Mouse (Mus musculus): ENCODE results near the gene Sec24d.

The Sec24d gene

DNA sequence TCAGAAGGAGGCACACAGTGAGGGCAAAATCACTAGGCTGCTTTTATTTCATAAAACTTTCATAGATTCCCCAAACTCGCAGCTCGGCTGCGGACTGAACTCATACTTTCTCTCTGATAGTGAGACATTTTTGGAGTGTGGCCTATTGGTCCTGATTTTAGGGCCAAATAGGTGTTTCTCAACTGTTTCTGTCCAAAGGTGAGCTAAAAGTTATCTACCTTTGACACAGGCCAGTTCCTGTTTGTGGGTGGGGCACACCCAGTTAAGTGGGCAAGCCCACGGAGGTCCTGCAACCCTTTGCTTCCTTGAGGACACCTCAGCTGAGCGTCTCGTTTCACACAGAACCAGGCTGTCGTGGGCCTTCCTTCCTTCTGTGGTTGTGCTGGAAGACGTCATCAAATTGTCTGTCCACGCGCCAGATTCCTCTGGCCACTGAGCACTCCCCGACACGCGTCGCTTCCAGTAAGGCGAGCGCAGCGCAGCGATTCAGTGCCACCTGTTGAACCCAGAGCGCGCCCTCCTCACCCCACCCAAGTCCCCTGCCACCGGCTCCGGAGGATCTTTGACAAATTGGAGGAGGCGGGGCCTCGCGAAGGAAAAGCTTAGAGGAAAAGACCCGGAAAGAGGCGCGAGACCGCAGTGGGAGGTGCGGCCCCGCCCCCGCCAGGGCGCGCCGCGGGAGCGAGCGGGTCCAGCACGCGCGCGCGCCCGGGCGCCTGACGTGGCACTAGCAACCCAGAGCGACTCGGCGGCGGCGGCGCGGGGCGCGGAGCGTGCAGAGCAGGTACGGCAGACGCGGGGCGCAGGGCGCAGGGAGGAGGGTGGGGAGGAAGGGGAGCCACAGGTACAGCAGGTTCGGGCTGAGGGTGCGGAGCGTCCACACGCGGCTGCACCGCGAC is at the start of gene Sec24d:
Gene Sec24d, plus strand, starts transcription at position 703 of the 899 bp plus-strand sequence.
- DNase-seq: peak; percentile 85

DNA sequence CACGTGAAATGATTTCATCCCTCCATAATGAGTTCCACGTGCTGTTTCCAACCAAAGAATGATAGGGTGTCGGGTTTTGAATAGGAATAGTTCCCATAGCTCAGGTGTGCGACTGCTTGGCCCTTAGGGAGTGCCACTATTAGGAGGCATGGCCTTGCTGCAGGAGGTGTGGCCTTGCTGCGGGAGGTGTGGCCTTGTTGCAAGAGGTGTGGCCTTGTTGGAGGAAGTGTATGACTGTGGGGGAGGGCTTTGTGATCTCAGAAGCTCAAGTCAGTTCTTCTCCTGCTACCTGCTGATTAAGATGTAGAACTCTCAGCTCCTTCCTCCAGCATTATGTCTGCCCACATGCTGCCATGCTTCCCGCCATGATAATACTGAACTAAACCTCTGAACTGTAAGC is 48.6 kb upstream of the Sec24d start:
- no peak for DNase-seq

DNA sequence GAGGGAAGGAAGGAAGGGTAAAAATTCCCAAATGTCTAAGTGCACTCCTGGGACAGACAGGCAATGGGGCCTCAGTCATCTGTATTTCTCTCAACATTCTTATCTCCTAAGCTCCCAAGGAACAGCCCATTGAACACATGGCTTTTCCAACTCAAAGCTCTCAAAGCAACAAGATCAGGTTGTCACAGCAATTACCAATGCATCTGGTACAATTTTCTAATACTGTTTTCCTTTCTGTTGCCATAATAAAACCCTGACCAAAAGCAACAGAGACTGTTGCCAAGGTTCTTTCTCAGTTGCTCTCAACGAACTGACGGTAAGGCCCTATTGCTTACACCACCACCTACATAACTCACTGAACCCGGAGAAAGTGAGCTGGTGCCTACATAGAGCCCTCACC is 40.0 kb upstream of the Sec24d start:
- no peak for DNase-seq

DNA sequence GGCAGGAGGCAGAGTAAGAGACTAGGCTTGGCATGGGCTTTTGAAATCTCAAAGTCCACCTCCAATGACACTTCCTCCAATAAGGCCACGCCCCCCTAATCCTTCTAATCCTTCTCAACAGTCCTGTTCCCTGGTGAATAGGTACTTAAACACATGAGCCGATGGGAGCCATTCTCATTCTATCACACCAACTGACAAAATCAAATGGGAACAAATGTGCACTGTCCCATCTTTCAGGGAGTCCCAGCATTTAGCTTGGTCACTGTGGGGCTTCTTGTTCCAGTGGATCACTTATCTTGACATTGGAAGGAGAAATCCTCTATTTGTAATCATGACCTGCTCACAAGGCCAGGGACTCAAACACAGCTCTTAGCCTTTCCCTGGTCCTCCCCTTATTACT is 35.6 kb upstream of the Sec24d start:
- DNase-seq: no peak

DNA sequence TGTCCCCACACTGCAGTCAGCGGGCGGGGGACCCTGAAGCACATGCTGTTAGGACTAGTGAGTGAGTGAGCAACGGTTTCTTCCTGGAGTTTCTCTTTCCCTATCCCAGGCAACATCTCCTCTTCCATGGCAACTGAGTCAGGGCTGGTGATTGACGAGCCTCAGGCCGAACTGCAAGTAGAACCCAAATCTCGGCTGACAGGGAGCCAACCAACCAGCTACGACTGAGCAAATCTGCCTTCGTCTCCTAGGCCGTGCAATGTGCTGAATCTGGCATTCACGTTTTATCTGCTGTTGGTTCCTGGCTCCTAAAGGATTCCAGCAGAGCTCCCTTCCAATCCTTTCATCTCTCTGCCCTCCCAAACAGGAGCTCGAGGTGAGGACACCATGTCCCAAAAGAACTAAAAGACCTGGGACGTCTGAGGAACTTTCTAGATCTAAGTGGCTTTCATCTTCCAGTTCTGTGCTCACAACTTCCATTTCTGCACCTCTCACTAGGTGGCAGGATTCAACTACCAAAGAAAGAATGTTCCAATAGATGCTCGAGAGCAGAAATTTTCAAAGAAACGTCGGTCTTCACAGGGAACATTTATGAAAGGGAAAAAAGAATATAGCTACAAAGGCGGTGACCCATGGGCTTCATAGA is 32.9 kb upstream of the Sec24d start:
- DNase-seq: peak; percentile 59

DNA sequence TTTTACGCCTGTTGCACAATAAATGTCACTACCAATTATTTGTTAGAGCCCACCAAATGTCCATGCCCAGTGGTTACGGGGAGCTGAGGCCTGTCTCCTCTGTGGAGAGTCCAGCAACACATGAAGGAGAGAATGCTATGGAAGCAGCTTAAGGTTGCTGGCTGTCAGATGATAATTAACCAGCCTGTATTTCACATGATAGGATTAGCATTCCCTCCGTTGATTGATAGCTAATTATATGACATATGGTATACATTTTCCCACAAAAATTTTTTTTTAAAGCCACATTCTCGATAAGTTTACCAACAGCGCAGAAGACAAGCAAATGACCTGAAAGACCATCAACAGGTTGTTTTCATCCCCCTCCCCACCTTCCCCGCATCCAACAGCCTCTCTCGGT is 31.8 kb upstream of the Sec24d start:
- DNase-seq: no peak

DNA sequence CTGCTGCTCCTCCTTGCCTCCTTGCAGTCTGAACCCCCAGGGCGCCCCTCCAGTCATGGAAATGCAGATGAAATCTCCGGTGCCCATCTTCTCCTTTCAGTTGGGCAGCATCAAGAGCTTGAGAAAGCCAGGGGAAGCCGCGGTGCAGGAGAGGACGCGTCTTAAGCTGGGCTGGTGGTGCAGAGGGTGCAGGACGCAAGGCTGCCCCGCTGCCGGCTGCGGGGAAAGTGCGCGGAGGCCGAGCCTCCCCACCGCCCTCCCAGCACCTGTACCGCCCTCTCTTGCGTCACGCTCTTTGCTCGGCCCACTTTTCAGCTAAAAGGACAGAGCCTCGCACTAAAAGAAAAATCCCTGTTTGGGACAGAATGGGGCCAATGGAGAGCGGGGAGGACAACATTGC is 31.3 kb upstream of the Sec24d start, which contains the start of gene Synpo2:
Gene Synpo2, minus strand, starts transcription at position 229 of the 400 bp plus-strand sequence.
- peak; percentile 47 for DNase-seq

DNA sequence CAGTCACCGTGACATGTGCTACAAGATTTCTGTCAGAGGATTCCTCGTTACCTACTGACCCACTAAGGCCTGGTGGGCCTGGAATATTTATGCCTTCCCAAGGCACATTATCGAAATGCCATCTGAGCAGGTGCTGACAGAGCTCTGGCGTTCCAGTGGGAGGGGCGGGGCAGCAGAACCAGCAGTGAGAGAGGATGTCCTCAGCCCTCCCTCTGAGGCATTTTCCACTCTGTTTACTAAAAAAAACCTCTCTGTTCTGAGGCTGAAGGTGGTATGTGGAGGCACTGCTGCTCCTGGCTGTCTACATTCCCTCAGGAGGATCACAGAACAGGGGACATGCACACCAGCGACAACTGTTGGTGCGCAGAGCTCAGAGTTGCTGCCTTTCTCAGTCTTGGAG is 30.2 kb upstream of the Sec24d start:
- DNase-seq: no peak

DNA sequence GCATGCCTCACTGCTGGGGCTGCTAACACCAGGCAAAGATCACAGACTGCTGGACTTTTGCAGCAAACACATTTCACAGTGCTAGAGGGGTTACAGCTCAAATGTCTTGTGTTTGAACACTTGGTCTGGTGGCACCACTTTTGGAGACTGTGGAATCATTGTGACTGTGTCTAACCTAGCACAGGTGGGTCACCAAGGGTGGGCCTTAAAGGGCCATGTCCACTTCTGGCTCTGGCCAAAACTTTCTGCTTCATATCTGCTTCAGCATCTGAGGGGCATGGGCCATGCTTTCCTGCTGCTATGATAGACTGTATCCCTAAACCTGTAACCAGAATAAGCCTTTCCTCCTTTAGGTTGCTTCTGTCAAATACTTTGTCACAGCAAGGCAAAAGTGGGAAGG is 29.8 kb upstream of the Sec24d start:
- DNase-seq: no peak

DNA sequence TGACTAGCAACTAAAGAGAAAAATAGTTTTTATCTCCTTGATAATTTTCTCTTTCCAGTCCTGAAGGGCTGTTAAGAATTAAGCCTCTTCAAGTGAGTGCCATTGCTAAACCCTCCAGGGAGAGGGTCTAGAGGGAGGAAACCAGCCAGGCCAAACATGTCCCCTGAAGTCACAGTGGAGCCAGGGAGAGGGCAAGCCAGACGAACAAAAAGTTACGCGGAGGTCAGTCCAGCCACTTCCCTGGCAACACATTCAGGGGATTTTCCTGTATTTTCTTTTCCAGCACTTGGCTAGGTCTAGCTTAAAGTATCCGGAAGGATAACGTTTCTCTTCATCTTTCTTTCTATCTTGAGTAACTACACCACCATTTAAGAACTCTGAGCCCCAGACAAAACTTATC is 22.9 kb upstream of the Sec24d start:
- no peak for DNase-seq

DNA sequence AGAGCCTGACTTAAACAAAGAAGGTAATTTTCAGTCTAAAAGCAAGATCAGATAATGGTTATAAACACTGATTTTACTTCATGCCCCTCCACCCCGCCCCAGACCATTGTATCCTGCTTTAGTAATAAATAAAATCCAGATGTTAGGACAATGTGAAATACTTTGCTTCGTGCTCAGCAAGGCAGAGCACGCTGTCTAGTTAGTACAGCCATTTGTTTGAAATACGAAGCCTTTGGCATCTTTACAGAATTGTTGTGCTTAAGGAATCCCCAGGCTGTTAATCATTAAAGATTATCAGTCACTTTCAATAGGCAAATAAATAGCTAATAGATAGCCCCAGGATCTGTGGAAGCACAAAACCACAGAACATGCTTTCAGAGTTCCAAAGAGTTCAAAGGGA is 21.6 kb upstream of the Sec24d start:
- no peak for DNase-seq

DNA sequence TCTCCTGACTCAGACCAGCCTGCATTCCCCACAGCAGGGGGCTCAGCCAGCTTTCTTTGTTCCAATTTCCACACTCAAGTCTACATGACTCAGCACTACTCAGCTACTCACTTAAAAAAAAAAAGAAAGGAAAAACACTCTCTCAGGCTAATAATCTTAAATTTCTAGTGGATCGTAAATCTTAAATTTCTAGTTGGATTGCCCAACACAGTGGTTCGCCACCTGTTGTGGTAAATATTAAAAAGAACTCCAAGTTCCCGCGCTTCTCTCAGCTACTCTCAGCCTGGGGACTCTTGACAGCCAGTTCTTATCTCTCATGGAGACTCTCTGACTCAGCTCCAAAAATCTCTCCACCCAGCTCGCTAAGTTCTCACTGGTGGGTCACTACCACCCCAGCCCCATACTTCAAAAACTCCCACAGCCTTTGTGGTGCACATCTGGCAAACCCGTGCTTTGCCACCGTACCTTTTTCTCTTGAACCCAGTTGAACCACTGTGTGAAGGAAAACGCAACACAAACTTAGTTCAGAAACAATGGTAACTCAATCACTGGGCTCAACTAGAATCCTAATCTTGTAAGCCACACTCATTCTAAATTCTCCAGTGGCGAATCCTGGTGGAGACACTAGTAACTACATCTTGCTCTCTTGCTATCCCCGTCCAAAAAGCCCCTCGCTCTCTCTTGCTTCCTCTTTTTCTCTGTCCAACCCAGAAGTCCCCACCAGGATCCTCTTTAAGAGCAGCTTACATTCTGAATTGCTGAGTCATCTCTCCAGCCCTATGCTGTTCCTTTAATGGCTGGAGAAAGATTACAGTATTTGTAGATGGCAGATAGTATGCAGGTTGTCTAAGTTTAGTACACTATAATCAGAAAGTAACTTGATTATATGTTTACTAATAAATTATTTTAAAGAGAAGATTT is 10.8 kb upstream of the Sec24d start:
- DNase-seq: no peak

DNA sequence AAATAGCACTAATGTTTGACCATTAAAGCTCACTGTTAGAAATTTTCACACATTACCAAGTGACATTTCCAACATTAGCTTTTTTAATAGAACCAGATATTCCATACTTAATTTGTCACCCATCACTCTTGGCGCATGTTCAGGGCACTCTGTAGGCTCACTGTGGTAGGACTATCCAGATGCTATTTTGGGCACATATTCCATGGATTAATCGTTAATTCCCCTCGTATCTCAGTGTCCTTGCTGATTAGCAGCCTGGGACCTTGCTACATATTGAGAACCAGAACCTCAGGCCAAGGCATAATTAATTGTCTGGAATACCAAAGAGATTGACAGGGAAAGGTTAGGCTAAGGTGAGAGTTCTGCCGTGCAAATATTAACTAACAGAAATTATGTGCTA is 8.5 kb upstream of the Sec24d start:
- no peak for DNase-seq

DNA sequence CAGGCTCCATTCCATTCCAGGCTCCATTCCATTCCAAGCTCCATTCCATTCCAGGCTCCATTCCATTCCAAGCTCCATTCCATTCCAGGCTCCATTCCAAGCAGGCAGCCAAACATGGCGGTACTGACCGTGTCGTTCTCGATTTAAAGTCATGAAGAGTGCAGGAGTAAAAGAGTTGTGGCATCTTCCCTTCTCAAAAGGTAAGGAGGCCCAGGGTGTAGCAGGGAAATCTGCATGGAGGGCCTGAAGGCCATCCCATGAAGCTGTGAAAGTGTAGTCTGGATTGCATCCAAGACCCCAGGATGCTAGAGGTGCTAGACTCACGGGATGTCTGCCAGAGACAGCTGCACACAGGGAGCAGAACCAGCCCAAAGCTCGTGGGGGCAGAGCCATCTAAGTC is 2.5 kb upstream of the Sec24d start:
- DNase-seq: peak; percentile 14

DNA sequence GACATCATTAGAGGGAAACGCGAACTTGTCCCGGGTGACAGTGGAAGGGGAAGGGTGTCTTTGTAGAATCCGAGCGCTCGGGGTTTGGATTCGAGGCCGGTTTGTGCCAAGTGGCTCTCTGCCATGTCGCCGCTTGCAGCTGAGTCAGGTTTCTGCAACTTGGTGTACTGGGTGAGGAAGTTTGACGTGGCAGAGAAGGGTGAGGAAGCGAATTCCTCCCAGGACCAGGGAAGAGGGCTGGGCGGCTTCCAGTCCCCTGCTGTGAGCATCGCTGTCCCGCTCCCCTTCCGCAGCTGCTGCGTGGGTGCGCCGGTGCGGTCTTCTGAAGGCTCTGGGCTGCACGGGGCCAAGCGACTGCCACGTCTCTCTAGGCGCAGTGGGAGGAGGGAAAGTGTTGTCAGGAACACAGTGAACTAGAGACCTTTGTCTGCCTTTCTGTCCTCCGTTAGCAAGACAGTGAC is 516 bp downstream of the Sec24d start:
- DNase-seq: peak; percentile 63

DNA sequence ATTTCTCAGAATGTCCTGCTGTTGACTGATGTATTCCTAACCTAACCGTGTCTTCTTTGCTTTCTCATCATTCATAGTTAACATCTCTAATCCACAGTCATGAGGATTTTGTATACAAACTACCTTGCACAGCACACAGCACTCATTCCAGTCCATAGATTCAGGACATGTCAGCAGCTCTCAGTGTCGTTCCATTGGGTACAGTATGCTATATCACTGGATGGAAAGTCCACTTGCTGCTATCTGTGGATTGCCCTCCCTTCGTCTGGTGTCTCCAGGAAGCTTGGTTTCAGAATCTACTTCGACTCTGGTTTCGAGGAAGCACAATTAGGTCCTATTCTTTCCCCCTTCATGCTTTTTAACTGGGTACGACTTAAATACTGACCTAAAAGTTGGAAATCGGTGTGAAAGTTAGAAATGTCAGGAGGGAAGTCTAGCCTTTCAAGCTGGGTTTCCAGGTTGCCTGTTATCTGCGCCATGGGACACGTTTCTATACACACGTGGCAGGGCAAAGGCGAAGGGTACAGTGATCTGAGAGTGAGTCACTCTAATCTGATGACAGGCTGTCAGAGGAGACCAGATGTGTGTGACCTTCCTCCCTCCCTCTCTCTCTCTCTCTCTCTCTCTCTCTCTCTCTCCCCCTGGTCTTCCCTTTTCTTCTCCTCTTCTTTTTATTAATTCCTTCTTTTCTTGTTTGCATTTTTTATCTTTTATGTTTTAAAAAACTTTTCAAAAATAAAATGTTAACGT is 15.8 kb downstream of the Sec24d start:
- no peak for DNase-seq

DNA sequence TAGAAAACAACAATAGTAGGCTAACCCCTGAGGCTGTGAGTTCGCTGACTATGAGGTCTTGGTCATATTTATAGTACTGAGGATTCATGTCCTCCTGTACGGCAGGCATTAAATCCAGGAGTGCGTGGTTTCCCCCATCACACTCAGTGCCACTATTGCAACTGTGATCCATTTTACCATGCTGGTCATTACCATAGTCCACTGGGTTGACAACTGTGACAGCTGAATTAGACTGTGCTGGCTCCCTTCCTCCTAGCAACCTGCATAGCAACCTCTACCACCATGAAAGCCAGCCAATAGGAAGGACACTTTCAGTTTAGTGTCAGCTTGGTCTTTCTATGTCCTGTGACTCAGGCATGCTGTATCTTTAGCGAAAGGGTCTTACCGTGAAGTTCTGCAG is 17.0 kb downstream of the Sec24d start:
- no peak for DNase-seq

DNA sequence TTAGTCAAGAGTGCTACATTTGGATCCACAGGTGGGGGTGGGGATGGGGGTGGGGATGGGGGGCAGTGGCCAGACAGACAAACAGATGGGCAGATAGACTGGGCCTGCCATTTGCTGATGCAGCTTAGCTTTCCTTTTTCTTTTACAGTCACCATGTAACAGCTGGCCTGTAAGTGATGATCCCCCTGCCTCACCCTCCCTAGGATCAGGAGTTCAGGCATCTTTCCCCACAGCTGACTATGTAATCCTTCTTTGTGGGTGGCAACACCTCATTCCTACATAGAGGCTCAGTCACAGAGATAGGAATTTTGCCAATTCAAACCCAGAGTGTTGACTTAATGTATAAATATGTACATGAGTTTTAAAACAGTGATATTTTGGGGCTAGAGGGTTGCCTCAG is 18.4 kb downstream of the Sec24d start:
- no peak for DNase-seq

DNA sequence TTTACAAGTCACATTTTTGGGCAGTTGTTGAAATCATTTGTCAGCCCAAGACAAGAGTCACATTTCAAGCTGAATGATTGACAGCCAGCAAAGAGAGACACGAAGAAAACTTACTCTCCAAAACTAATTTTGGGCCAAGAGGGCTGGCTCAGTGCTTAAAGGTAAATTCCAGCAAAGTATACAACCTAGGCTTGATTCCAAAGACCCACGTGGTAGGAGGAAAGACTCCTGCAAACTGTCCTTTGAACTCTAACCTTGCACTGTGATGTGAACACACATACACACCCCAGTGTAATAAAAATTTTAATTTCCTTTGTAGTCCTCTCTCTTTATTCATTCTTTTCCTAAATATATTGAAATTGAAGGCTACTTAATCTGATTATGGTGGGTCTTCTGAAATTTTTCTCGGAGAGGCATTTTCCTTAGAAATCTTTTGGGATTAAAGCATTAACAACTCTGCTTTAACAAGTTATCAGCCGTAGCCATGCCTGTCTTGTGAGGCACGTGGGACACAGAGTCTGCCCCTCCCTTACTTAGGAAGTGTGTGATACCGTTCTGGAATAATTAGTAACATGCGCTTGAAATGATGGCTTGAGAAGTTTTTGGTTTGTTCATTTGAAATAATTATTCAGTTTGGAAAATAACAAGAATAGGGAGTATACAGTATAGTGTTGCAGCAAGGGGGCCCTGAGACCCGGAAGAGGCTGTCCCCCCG is 21.8 kb downstream of the Sec24d start:
- peak; percentile 36 for DNase-seq

DNA sequence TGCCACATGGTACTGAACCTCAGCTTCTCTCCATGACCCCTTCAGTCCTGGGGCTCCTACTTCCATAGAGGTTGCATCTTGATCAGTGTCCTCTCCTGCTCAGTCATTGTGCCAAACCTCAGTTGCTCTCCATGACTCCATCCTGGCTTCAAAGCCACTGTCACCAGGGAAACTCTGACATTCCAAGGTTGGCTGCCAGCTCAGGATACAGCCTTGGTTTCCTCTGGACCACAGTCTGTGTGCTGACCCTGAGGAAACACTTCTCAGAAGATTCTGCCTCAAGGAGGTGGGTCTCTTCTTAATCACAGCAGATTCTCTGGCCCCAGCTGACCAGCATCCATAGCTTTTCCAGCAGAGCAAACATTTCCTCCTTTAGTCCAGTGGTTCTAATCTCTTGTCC is 24.4 kb downstream of the Sec24d start:
- no peak for DNase-seq

DNA sequence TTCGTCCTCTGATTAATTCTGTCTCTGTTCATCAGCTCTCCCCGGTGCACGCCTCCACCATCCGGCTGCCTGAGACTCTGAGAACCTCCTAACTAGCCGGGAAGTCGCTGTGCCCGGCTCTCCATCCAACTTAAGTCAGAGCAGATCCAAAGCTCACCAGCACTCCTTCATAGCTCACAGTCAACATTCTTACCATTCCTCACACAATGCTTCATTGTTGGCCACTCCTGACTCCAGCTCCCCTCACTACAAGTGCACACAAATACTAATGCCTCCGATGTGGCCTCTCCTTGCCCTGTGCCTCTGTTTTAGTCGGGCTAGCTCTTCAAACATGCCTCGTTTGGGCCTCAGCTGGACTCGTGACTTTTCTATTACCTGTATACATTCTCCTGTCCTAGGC is 29.4 kb downstream of the Sec24d start:
- no peak for DNase-seq

DNA sequence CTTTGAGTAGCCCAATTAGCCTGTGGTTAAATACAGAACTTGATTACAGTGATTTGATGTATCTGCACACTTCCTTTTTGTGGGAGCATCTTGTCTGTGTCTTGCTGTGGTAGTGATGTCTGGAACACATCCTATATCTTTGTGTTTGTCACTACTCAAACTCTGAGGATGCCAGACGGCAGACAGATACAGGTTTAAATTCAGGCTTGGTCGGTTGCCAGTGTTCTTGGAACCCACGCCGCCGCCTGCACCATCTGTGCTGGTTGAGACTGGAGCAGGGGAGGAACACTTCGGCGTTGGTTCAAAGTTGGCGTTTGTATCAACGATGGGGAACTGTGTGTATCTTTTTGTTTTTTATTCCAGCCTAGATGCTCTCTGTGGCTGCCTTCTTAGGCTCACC is 31.0 kb downstream of the Sec24d start:
- DNase-seq: no peak
